Mouse (Mus musculus) lung, postnatal 0 days (tissue): Measurements from ENCODE around the gene Tmem132c.
A peak's percentile ranks its signal among the peaks of the same experiment; 100 is the strongest.

Experiments
- CTCF ChIP-seq: IDR thresholded peaks from 2 replicates; pipeline ENCODE4 v1.5.1; 2016; ENCODE audit warnings: antibody characterized with exemption, mild to moderate bottlenecking
- EP300 ChIP-seq: IDR thresholded peaks from 2 replicates; pipeline ENCODE4 v1.6.1; 2016; ENCODE audit warnings: antibody characterized with exemption, mild to moderate bottlenecking, control low read depth

GRCm38 (mm10) chr5:127370503-127370902, 128.9 kb downstream of the Tmem132c start:
- no peak for TF ChIP-seq CTCF
- TF ChIP-seq EP300: peak; percentile 69
